Mouse (Mus musculus) layer of hippocampus, postnatal 36 days (tissue): ENCODE measurements around the gene Sept3. TPM values are rescaled to one million over a fixed set of nuclear protein-coding genes. Genes with fewer than 3 reads are reported as not detected.

Source experiments
- DNase-seq, 2 experiments: peaks; one replicate each; pipeline ENCODE4 v3.0.0; 2022
- total RNA-seq, 2 experiments: library from RNA; stranded (reverse); gene quantifications; 2 replicates each; pipeline ENCODE4 v1.2.3; 2021

Sept3 gene
- total RNA-seq, 2 experiments from 2014 or later = 608 to 622 TPM

- no peak for DNase-seq
Observed at GRCm38 (mm10) chr15:82272295-82272694, 2.4 kb upstream of the Sept3 start.

- peak; percentile 80 to 85 for DNase-seq
Observed at GRCm38 (mm10) chr15:82274927-82275901, 521 bp downstream of the Sept3 start.

- peak; percentile 36 to 49 for DNase-seq
Observed at GRCm38 (mm10) chr15:82277591-82277990, 2.9 kb downstream of the Sept3 start.

GRCm38 (mm10) chr15:82280638-82281037, 5.9 kb downstream of the Sept3 start:
- DNase-seq = no peak

- no peak for DNase-seq
Observed at GRCm38 (mm10) chr15:82286157-82286556, 11.5 kb downstream of the Sept3 start.

GRCm38 (mm10) chr15:82290252-82290651, 15.6 kb downstream of the Sept3 start:
- DNase-seq = no peak

GRCm38 (mm10) chr15:82292851-82293250, 18.2 kb downstream of the Sept3 start:
- DNase-seq = no peak

GRCm38 (mm10) chr15:82293271-82293711, 18.6 kb downstream of the Sept3 start:
- DNase-seq = no peak

GRCm38 (mm10) chr15:82294059-82294458, 19.4 kb downstream of the Sept3 start:
- DNase-seq = no peak

GRCm38 (mm10) chr15:82298764-82299561, 24.3 kb downstream of the Sept3 start, which contains the start of gene Wbp2nl:
Wbp2nl (plus strand) TSS chr15:82298954.
- no peak for DNase-seq

GRCm38 (mm10) chr15:82307107-82307506, 32.4 kb downstream of the Sept3 start:
- no peak for DNase-seq

- no peak for DNase-seq
Observed at GRCm38 (mm10) chr15:82308416-82308815, 33.7 kb downstream of the Sept3 start.

GRCm38 (mm10) chr15:82317839-82318238, 43.1 kb downstream of the Sept3 start:
- no peak for DNase-seq

- no peak for DNase-seq
Observed at GRCm38 (mm10) chr15:82319613-82320012, 44.9 kb downstream of the Sept3 start.

- no peak for DNase-seq
Observed at GRCm38 (mm10) chr15:82322195-82322594, 47.5 kb downstream of the Sept3 start.

GRCm38 (mm10) chr15:82325382-82325781, 50.7 kb downstream of the Sept3 start:
- DNase-seq = no peak

- no peak for DNase-seq
Observed at GRCm38 (mm10) chr15:82335194-82335593, 60.5 kb downstream of the Sept3 start.

- DNase-seq = no peak
Observed at GRCm38 (mm10) chr15:82336629-82337028, 61.9 kb downstream of the Sept3 start.

- no peak for DNase-seq
Observed at GRCm38 (mm10) chr15:82337875-82338274, 63.2 kb downstream of the Sept3 start.

- DNase-seq = peak; percentile 93 to 94
Observed at GRCm38 (mm10) chr15:82338593-82339112, 64.0 kb downstream of the Sept3 start, which contains the start of the genes Naga, Pheta2 and Smdt1. Naga (minus strand) TSS chr15:82338925. Pheta2 (plus strand) TSS chr15:82338942. Smdt1 (plus strand) TSS chr15:82338959.

- no peak for DNase-seq
Observed at GRCm38 (mm10) chr15:82339150-82339549, 64.5 kb downstream of the Sept3 start.

- DNase-seq = no peak
Observed at GRCm38 (mm10) chr15:82339634-82340254, 65.1 kb downstream of the Sept3 start.
